Mouse (Mus musculus) forebrain, embryonic 15.5 days (tissue): ENCODE measurements at regions not wholly inside any gene's neighbourhood (a gene's known extent, or its start where the extent isn't known, plus 50 kb on each side); places are given as distances from the start of the nearest gene placed in this dataset.

Source experiments
- ATAC-seq: fragments of 200-750 bp; cut with Nextera tagmentation; replicated peaks from 2 replicates; pipeline ENCODE4 v1.8.0; 2017; ENCODE audit warnings: mild to moderate bottlenecking, moderate TSS enrichment, moderate library complexity
- H3K27ac ChIP-seq: fragments of 300-500 bp; sonication (generic); replicated peaks from 2 replicates; pipeline ENCODE4 v1.5.1; 2015; ENCODE audit warnings: mild to moderate bottlenecking, inconsistent platforms
- H3K27me3 ChIP-seq: fragments of 300-500 bp; sonication (generic); 2 replicates; pipeline ENCODE4 v1.6.1; 2015; ENCODE audit warnings: inconsistent platforms
- H3K36me3 ChIP-seq: fragments of 300-500 bp; sonication (generic); 2 replicates; pipeline ENCODE4 v1.6.1; 2015; ENCODE audit warnings: mild to moderate bottlenecking, inconsistent platforms
- H3K4me1 ChIP-seq: fragments of 300-500 bp; sonication (generic); 2 replicates; pipeline ENCODE4 v1.6.1; 2015; ENCODE audit warnings: inconsistent platforms
- H3K4me2 ChIP-seq: fragments of 300-500 bp; sonication (generic); replicated peaks from 2 replicates; pipeline ENCODE4 v1.6.1; 2015; ENCODE audit warnings: mild to moderate bottlenecking, inconsistent platforms
- H3K4me3 ChIP-seq: fragments of 300-500 bp; sonication (generic); 2 replicates; pipeline ENCODE4 v1.5.1; 2015; ENCODE audit warnings: mild to moderate bottlenecking, inconsistent platforms
- H3K9ac ChIP-seq: fragments of 300-500 bp; sonication (generic); replicated peaks from 2 replicates; pipeline ENCODE4 v1.6.1; 2015; ENCODE audit warnings: mild to moderate bottlenecking, inconsistent platforms
- H3K9me3 ChIP-seq: fragments of 300-500 bp; sonication (generic); 2 replicates; pipeline ENCODE4 v1.6.1; 2016; ENCODE audit warnings: inconsistent platforms
- WGBS: fragments of 180-500 bp; shearing (Covaris S2); methylation state at CpG from one replicate; pipeline ENCODE4 v1.1.7; 2015; ENCODE audit warnings: mixed read lengths; 5-methylcytosine and 5-hydroxymethylcytosine counted together

DNA sequence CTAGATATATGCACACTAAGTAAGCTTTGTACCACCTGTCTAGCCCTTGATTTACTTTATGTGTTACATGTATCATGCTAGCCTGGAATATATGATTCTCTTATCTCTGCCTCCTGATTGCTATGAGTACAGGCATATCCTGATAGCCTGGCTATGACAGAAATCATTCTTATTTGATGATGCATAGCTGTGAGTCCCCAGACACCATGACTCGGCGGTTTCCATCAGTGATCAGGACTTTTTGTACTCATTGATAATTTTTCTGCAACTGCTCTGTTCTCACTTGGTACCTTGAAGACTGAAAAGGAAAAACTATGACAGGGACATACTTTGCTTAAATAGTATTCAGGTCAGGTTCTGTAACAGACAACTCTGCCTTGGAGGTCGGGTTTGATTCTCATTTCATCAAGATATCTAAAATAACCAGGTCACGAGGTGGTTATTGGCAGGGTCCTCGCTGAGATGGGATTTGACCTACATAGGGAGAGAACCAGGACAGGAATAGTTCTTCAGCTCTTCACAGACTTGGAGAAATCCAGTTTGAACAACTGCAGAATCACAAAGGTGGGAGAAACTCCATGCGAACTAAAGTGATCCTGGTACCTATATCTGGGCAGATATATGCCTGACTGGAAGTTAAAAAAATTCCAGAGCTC, 320.2 kb upstream of the Ubash3b start:
- H3K4me2 ChIP-seq, result no peak overlapping the region
- H3K4me1 ChIP-seq, result no peaks in the 10 kb centered on the region
- H3K27ac ChIP-seq, result no peak overlapping the region
- 95% methylated on average over 6 of the region's 6 CpGs for WGBS
- H3K27me3 ChIP-seq, result no peaks in the 10 kb centered on the region
- H3K9ac ChIP-seq, result no peak overlapping the region
- H3K4me3 ChIP-seq, result no peak overlapping the region
- no peak for ATAC-seq
- H3K36me3 ChIP-seq, result no peaks in the 10 kb centered on the region
- H3K9me3 ChIP-seq, result no peaks in the 10 kb centered on the region

DNA sequence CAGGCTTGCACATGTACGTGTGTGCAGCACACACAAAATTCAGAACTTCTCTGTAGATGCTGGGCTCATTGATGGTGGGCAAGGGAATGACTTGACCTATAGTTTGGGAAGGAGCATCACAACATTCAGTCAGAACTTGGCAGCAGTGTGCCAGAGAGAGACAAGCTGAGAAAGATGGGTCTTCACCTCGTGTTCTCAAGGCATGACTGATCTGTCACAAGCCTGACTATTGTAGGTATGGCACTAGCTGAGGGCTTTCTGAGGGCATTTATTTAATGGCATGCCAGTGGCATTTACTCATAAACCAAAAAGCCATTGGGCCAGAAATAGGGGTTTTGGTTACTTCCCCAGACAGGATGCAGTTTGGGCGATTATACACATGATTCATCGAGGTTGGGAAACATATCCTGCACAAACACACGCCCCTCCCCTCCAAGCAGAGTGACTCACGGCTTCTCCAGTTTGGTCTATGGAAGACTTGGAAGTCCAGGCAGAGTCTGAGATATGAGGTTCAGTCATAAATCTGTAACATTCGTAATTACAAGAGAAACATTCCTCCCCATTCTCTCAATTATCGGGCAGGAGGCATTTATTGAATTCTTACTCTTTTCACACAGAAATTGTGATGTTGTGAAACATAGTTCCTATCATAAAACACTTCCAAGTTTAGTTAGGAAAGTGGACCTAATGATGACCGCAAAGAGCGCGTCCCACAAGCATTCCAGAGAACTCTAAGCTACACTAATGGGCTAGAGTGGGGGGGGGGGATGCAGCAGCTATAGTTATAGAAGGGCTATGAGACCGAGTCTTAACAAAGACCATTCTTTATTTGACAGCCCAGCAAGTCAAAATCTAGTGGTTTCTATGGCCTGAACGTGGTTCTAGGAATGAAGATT, 318.6 kb upstream of the Ubash3b start:
- no peaks in the 10 kb centered on the region for H3K36me3 ChIP-seq
- H3K27ac ChIP-seq, result no peak overlapping the region
- H3K4me1 ChIP-seq, result peaks cover 14% of the 10 kb centered on the region
- no peak for ATAC-seq
- H3K27me3 ChIP-seq, result no peaks in the 10 kb centered on the region
- H3K4me2 ChIP-seq, result no peak overlapping the region
- H3K9me3 ChIP-seq, result no peaks in the 10 kb centered on the region
- H3K4me3 ChIP-seq, result no peak overlapping the region
- H3K9ac ChIP-seq, result no peak overlapping the region
- WGBS, result 89% methylated on average over 13 of the region's 13 CpGs

DNA sequence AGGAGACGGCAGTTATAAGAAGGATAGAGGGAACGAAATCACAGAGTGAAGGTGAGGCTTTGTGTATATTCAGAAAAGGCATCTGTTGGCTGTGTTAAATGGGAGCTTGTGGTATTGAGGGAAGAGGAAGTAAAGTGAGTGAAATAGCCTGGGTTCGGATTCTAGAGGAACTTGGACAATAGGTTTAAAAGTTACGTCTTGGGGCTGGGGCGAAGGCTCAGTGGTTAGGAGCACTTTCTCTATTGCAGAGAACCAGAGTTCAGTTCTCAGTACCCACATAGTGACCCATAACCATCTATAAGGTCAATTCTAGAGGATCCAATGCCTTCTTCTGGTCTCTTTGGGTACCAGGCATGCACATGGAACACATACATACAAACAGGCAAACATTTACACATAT, 317.6 kb upstream of the Ubash3b start:
- Histone ChIP-seq H3K27me3 (no peaks in the 10 kb centered on the region), H3K27ac (no peak overlapping the region), H3K4me1 (peaks cover 24% of the 10 kb centered on the region), H3K9ac (no peak overlapping the region), H3K4me3 (no peak overlapping the region), H3K9me3 (no peaks in the 10 kb centered on the region), H3K36me3 (no peaks in the 10 kb centered on the region), H3K4me2 (no peak overlapping the region)
- no peak for ATAC-seq
- WGBS, result 92% methylated on average over 5 of the region's 5 CpGs

DNA sequence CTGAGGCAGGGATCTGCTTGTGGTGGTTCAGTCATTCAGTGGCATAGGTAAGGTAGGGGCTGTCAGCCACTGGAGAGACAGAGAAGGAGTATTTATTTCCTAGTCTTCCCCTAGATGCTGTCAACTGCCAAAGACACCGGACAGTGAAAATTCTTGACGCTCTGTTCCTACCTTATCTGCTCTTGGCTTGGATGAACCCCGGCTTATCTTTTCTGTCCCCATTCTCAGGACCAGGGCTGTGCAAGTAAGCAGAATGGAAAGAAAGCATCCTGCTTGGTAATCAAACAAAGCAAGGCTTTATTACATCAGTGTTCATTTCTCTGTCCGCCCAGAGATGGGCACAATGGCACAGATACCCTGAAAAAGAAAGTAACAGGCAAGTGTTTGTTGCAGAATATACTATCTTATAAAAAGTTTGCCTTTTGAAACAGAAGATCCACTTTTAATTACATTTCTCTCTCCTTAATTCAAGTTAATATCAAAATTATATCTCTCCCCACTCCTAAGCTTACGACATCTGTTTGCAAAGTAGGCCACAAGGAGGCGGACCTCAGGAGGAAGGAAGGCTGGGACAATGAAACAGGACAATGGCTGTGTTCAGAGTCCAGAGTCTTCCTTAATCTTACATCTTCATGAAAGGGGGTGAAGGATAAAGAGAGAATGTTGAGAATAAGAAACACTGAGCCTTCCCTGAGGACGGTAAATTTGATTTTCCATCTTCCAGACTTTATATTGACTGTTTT, 316.8 kb upstream of the Ubash3b start:
- Histone ChIP-seq H3K9ac (no peak overlapping the region), H3K27me3 (no peaks in the 10 kb centered on the region), H3K4me2 (no peak overlapping the region), H3K27ac (no peak overlapping the region), H3K4me3 (no peak overlapping the region), H3K4me1 (peaks cover 29% of the 10 kb centered on the region), H3K36me3 (no peaks in the 10 kb centered on the region), H3K9me3 (no peaks in the 10 kb centered on the region)
- WGBS, result 86% methylated on average over 7 of the region's 7 CpGs
- no peak for ATAC-seq

DNA sequence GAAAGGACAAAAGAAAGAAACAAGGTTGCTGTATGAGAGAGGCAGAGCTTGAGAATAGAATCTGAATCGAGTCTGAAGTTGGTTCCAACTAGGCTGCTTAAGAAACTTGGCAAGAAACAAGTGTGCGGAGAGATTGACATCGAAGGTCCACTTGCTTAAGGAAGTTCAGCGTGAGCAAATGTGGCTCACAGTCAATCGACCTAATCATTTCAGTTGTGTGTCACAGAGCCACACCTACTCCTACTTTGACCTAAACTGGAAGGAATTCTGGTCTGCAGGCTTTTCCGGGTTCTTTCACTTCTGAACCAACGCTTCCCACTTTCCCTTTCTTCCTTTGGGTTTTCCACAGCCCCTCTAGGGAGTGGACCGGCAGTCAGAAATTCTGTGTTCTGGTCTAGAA, 313.8 kb upstream of the Ubash3b start:
- H3K4me2 ChIP-seq, result peak overlapping the region; percentile 30
- peak overlapping the region; percentile 20 for H3K9ac ChIP-seq
- no peaks in the 10 kb centered on the region for H3K36me3 ChIP-seq
- no peaks in the 10 kb centered on the region for H3K9me3 ChIP-seq
- WGBS, result 55% methylated on average over 8 of the region's 8 CpGs
- H3K4me3 ChIP-seq, result peak overlapping the region; percentile 14
- peaks cover 33% of the 10 kb centered on the region for H3K4me1 ChIP-seq
- H3K27me3 ChIP-seq, result no peaks in the 10 kb centered on the region
- peak; percentile 4; the same call in 1 of the 2 replicates for ATAC-seq
- H3K27ac ChIP-seq, result peak overlapping the region; percentile 54

DNA sequence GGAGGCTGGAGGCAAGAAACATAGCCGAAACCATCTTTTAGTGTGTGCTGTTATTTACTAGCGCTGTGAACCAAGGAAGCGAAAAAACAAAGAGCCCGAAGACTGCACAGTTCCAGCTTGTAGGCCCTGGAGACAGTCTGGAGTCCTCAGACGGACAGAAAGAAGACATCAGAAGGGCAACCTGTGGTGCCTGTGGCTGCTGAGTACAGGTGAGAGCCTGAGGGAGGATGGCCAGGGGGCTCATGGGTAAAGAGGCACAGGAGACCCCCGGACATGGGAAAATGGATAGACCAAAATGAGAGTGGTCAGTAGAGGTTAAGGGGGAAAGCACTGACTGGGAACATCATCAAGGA, 313.4 kb upstream of the Ubash3b start:
- 53% methylated on average over 6 of the region's 6 CpGs for WGBS
- ATAC-seq, result peak; percentile 58

DNA sequence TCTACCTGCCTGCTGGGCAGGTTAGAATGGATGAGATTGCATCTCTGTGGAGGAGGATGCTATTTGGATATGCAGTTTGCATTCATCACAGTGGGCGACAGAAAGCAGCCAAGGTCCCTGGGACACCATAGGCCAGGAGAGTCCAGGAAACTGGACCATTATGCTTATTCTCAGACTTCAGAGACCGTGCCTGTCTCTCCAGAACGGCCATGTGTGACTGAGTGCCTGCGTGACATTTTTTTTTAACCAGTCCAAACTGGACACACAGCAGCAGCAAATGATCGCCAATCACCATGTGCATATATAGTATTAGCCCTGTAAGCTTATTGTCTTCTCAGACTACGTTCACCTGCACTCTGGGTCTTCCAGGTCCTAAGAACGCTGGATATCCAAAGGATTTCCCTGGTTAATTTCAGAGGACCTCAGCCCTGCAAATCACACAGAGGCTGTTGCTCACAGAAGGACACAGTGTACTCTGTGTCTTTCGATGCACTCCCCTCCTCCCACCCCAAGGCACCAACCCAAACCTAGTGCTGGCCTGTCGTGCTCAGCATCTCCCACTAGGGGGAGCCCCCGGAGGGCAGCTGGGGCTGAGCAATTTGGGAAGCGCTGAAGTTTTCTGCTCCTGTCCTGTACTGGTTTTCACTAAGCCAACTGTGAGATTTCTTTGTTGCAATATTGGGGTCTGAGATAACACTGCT, 312.9 kb upstream of the Ubash3b start:
- Histone ChIP-seq H3K9me3 (no peaks in the 10 kb centered on the region), H3K4me1 (peaks cover 42% of the 10 kb centered on the region), H3K27me3 (no peaks in the 10 kb centered on the region), H3K9ac (peak overlapping the region; percentile 20; the same call in 1 of the 2 replicates), H3K4me3 (peak overlapping the region; percentile 14), H3K36me3 (no peaks in the 10 kb centered on the region), H3K4me2 (peak overlapping the region; percentile 30), H3K27ac (peak overlapping the region; percentile 54)
- WGBS, result 32% methylated on average over 11 of the region's 11 CpGs
- ATAC-seq, result peak; percentile 89

More for the DNA sequence above, 313.4 kb upstream of the Ubash3b start:
- no peaks in the 10 kb centered on the region for H3K9me3 ChIP-seq
- H3K36me3 ChIP-seq, result no peaks in the 10 kb centered on the region
- H3K27me3 ChIP-seq, result no peaks in the 10 kb centered on the region
- H3K4me1 ChIP-seq, result peaks cover 37% of the 10 kb centered on the region
- H3K27ac ChIP-seq, result peak overlapping the region; percentile 54
- H3K4me2 ChIP-seq, result peak overlapping the region; percentile 30
- peak overlapping the region; percentile 20 for H3K9ac ChIP-seq
- peak overlapping the region; percentile 14 for H3K4me3 ChIP-seq

DNA sequence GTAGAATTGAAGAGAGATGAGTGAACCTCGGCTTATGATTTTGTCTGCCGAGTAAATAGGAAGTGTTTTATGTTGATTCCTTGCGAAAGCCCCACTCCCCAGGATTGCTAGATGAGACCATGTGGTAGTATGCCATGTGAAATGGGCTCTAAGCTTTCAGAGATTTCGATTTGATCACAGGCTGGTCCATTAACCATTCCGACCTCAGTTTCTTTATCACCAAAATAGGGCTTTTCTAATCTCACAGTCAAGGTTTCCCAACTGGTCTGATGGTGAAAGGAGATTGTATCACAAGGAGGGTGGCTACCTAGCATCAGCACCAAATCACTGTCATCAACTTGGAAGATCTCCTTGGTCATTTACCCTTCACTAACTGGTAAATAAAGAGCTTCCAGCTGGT, 312.0 kb upstream of the Ubash3b start:
- no peaks in the 10 kb centered on the region for H3K27me3 ChIP-seq
- H3K9me3 ChIP-seq, result no peaks in the 10 kb centered on the region
- H3K27ac ChIP-seq, result no peak overlapping the region
- H3K4me1 ChIP-seq, result peaks cover 47% of the 10 kb centered on the region
- 90% methylated on average over 5 of the region's 5 CpGs for WGBS
- no peak overlapping the region for H3K4me3 ChIP-seq
- no peak for ATAC-seq
- H3K9ac ChIP-seq, result no peak overlapping the region
- H3K4me2 ChIP-seq, result no peak overlapping the region
- H3K36me3 ChIP-seq, result no peaks in the 10 kb centered on the region

DNA sequence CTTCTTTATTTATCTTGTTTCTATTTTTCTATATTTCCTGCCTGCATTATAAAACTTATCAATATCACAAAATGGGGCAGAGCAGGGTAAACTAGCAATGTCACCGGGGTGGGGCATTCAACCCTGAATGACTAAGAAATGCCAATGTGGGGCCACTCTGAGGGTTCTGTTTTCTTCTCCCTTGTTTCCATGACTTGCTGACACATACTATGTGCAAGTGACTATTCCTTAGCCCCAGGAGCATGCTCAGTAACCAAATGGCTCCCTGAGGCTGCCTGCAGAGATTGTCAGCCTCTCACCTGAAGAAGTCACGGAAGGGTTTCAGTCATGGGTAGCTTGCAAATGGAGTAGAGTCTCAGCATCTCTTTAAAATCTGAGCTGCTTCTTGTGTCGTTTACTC, 309.8 kb upstream of the Ubash3b start:
- Histone ChIP-seq H3K27ac (no peak overlapping the region; the same call in 1 of the 2 replicates), H3K9ac (no peak overlapping the region), H3K4me3 (no peak overlapping the region), H3K4me2 (no peak overlapping the region), H3K36me3 (no peaks in the 10 kb centered on the region), H3K4me1 (peaks cover 45% of the 10 kb centered on the region), H3K9me3 (no peaks in the 10 kb centered on the region), H3K27me3 (no peaks in the 10 kb centered on the region)
- WGBS, result 93% methylated on average over 3 of the region's 3 CpGs
- ATAC-seq, result no peak

DNA sequence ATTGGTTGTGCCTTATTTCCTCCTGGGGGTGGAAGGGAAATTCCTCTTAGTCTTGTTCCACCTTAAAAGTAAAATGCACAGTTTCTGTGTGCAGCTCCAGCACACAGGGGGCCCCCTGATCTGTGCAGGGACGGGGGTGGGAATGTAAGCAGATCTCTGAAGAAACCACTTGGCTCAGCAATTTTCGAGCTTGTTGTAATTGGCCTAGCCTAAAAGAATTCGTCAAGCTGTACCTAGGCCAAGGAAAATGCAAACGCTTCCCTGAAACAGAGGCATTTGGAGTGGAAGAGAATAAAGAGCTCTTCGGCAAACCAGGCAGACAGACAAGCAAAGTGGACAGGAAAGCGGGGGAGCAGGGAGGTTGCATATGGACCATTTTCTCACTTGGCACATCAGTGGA, 308.5 kb upstream of the Ubash3b start:
- ATAC-seq, result no peak
- H3K27ac ChIP-seq, result peak overlapping the region; percentile 66
- no peaks in the 10 kb centered on the region for H3K36me3 ChIP-seq
- no peak overlapping the region for H3K4me2 ChIP-seq
- H3K4me3 ChIP-seq, result no peak overlapping the region
- no peaks in the 10 kb centered on the region for H3K27me3 ChIP-seq
- H3K4me1 ChIP-seq, result peaks cover 35% of the 10 kb centered on the region
- no peaks in the 10 kb centered on the region for H3K9me3 ChIP-seq
- no peak overlapping the region; the same call in 1 of the 2 replicates for H3K9ac ChIP-seq
- WGBS, result 22% methylated on average over 6 of the region's 6 CpGs

DNA sequence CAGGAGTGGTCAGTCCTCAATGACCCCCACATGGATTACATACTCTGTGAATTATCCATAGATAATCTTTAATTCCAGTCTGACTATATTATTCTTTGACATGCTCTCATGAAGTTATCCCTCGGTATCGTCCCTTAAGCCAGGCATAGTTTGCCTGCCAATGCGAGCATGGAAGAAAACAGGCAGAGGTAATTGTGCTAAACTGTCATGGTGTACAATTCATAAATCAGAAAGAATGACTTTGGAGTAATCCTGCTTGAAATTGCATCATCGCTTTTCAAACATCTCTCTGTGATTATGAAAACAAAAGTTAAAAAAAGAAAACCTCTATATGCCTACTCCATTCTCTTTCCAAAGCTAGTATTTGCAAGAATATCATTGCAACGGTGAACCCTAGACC, 307.9 kb upstream of the Ubash3b start:
- Histone ChIP-seq H3K9me3 (no peaks in the 10 kb centered on the region), H3K4me2 (no peak overlapping the region), H3K27ac (peak overlapping the region; percentile 66), H3K4me3 (no peak overlapping the region), H3K9ac (no peak overlapping the region; the same call in 1 of the 2 replicates), H3K36me3 (no peaks in the 10 kb centered on the region), H3K4me1 (peaks cover 31% of the 10 kb centered on the region), H3K27me3 (no peaks in the 10 kb centered on the region)
- 84% methylated on average over 5 of the region's 5 CpGs for WGBS
- no peak for ATAC-seq
